Mouse (Mus musculus) small intestine, adult 2 months (tissue): ENCODE data around the gene Gtf3c3.

Experiments used
- CTCF ChIP-seq: fragments of 200-500 bp; IDR thresholded peaks from 2 replicates; pipeline ENCODE4 v1.5.1; 2012; ENCODE audit warnings: low read depth, mild to moderate bottlenecking, control low read depth, inconsistent platforms, low read length, moderate library complexity, mixed read lengths; ENCODE audit not compliant: insufficient replicate concordance, insufficient read length; ENCODE audit errors: extremely low read depth
- POLR2A ChIP-seq: fragments of 200-500 bp; IDR thresholded peaks from 2 replicates; pipeline ENCODE4 v1.6.1; 2012; ENCODE audit warnings: low read depth, mild to moderate bottlenecking, control low read depth, inconsistent platforms, low read length, moderate library complexity

DNA sequence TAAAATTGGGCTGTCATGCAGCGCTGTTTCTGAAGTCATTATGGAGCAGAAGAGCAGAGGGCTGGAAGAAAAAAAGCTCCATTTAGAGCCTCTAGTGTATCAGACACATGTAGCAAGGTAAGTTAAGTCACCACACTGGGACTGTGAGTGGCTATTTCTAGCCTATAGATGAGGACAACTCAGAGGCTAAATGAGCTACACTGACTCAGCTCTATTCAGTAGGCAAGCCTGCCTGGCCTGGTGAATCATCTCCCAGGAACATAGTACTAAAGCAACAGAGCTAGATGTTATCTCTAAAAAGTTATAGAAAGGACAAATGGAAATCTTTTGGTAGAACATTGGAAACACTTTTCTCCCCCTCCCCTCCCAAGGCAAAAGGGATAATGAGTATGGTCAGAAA is 28.6 kb upstream of the Gtf3c3 start:
- TF ChIP-seq CTCF = no peak
- TF ChIP-seq POLR2A = no peak
